Mouse (Mus musculus) lung, embryonic 14.5 days (tissue): ENCODE results near the gene Dbndd2. TPM values are rescaled to one million over a fixed set of nuclear protein-coding genes. Genes with fewer than 3 reads are reported as not detected.

Source experiments
- ATAC-seq: fragments of 200-750 bp; cut with Nextera tagmentation; 2 replicates; pipeline ENCODE4 v1.8.0; 2017; ENCODE audit warnings: mild to moderate bottlenecking, moderate TSS enrichment, moderate library complexity; ENCODE audit not compliant: insufficient read depth
- DNase-seq: peaks from one replicate; pipeline ENCODE4 v3.0.0-alpha.2; 2015
- H3K27ac ChIP-seq: fragments of 300-500 bp; sonication (generic); 2 replicates; pipeline ENCODE4 v1.5.1; 2014; ENCODE audit warnings: low read depth, mild to moderate bottlenecking, moderate library complexity
- H3K27me3 ChIP-seq: fragments of 300-500 bp; sonication (generic); 2 replicates; pipeline ENCODE4 v1.6.1; 2014; ENCODE audit warnings: low read length, control low read depth; ENCODE audit not compliant: insufficient read depth
- H3K36me3 ChIP-seq: fragments of 300-500 bp; sonication (generic); 2 replicates; pipeline ENCODE4 v1.6.1; 2014; ENCODE audit warnings: control low read depth; ENCODE audit not compliant: insufficient read depth
- H3K4me1 ChIP-seq: fragments of 300-500 bp; sonication (generic); 2 replicates; pipeline ENCODE4 v1.6.1; 2014; ENCODE audit warnings: antibody characterized with exemption, control low read depth; ENCODE audit not compliant: insufficient read depth
- H3K4me2 ChIP-seq: fragments of 300-500 bp; sonication (generic); 2 replicates; pipeline ENCODE4 v1.6.1; 2014; ENCODE audit warnings: mild to moderate bottlenecking
- H3K4me3 ChIP-seq: fragments of 300-500 bp; sonication (generic); 2 replicates; pipeline ENCODE4 v1.5.1; 2014; ENCODE audit warnings: low read depth, low read length
- H3K9ac ChIP-seq: fragments of 300-500 bp; sonication (generic); 2 replicates; pipeline ENCODE4 v1.6.1; 2014
- H3K9me3 ChIP-seq: fragments of 300-500 bp; sonication (generic); 2 replicates; pipeline ENCODE4 v1.6.1; 2016; ENCODE audit warnings: low read depth, low read length, control low read depth
- CTCF ChIP-seq: IDR thresholded peaks from 2 replicates; pipeline ENCODE4 v1.5.1; 2016; ENCODE audit warnings: antibody characterized with exemption, low read depth
- WGBS: fragments of 180-500 bp; shearing (Covaris S2); extraction: QIAGEN DNeasy Blood & Tissue Kit; methylation state at CpG from one replicate; pipeline ENCODE4 v1.1.7; 2014; 5-methylcytosine and 5-hydroxymethylcytosine counted together
- polyA plus RNA-seq: library from polyadenylated mRNA; unstranded; fragments of >200 nt; fragmentation: Nextera tagmentation; extraction: Ambion mirVana; gene quantifications from 2 replicates; pipeline ENCODE4 v1.2.1, GENCODE M21; 2014

Gene Dbndd2
- polyA plus RNA-seq, 1 experiment from 2014 or later, result 4.4 TPM

DNA sequence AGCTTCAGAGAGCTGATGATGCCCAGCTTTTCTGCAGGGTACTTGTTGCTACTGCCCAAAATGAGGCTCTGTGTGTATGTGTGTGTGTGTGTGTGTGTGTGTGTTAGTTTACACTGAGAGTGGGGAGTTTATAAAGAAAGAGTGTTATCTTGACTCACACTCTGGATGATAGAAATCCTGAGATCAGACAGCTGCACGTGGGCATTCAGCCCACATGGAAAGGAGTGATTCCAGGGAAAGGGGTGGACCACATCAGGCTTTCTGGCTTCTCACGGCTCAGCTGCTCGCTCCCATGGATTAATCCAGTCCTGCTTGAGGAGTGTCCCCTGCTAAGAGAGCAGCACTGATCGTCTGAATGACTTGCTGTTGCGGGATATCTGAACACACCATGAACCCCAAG is 56.2 kb downstream of the Dbndd2 start:
- no peak overlapping the region for H3K27ac ChIP-seq
- no peaks in the 10 kb centered on the region for H3K27me3 ChIP-seq
- DNase-seq (no peak), ATAC-seq (no peak)
- no peaks in the 10 kb centered on the region for H3K9me3 ChIP-seq
- peaks cover 4% of the 10 kb centered on the region; the same call in 1 of the 2 replicates for H3K4me1 ChIP-seq
- WGBS, result 56% methylated on average over 5 of the region's 5 CpGs
- H3K36me3 ChIP-seq, result no peaks in the 10 kb centered on the region
- H3K4me2 ChIP-seq, result no peak overlapping the region
- TF ChIP-seq CTCF, result no peak
- no peak overlapping the region for H3K9ac ChIP-seq
- H3K4me3 ChIP-seq, result no peak overlapping the region

DNA sequence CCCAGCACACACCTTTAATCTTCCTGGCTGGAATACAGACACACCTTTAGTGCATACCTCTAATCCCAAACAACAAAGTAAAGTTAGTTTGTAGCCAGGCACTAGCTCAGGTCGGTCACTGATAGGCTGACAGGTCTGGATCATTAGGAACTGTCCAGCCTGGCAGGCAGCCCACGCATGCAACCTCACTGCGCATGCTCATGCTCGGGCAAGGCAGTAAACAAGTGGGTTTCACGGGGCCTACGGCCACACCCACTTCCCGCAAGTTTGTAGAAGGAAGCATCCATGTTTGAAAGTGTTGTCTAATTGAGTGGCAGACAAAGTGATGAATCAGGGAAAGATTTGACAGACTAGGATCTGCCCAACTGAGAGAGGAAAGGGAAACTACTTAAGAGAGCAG is 56.7 kb downstream of the Dbndd2 start:
- H3K4me3 ChIP-seq, result no peak overlapping the region
- H3K4me1 ChIP-seq, result peaks cover 4% of the 10 kb centered on the region; the same call in 1 of the 2 replicates
- H3K9me3 ChIP-seq, result no peaks in the 10 kb centered on the region
- H3K9ac ChIP-seq, result no peak overlapping the region
- H3K36me3 ChIP-seq, result no peaks in the 10 kb centered on the region
- DNase-seq, result no peak
- TF ChIP-seq CTCF, result no peak
- no peak for ATAC-seq
- 71% methylated on average over 7 of the region's 7 CpGs for WGBS
- no peak overlapping the region for H3K27ac ChIP-seq
- no peak overlapping the region for H3K4me2 ChIP-seq
- no peaks in the 10 kb centered on the region for H3K27me3 ChIP-seq

Other genes with a start within 250 kb of the Dbndd2 start
- not detected in 2 replicates for gene Svs2, start 247.6 kb upstream of the Dbndd2 start, polyA plus RNA-seq
- not detected in 2 replicates for gene Svs3b, start 229.5 kb upstream of the Dbndd2 start, polyA plus RNA-seq
- gene Svs4, start 207.6 kb upstream of the Dbndd2 start, polyA plus RNA-seq, result not detected in 2 replicates
- not detected in 2 replicates for gene Svs3a, start 196.8 kb upstream of the Dbndd2 start, polyA plus RNA-seq
- gene Svs6, start 169.4 kb upstream of the Dbndd2 start, polyA plus RNA-seq, result not detected in 2 replicates
- not detected in 2 replicates for gene Svs5, start 153.4 kb upstream of the Dbndd2 start, polyA plus RNA-seq
- 0.73 and 0.86 TPM in 2 replicates for gene Slpi, start 97.0 kb upstream of the Dbndd2 start, polyA plus RNA-seq
- 4.9 and 5.1 TPM in 2 replicates for gene Rbpjl, start 83.0 kb upstream of the Dbndd2 start, polyA plus RNA-seq
- gene Matn4, start 80.9 kb upstream of the Dbndd2 start, polyA plus RNA-seq, result 5.5 and 6.7 TPM in 2 replicates
- gene Sdc4, start 42.2 kb upstream of the Dbndd2 start, polyA plus RNA-seq, result 101 and 103 TPM in 2 replicates
- gene Sys1, start 29.1 kb upstream of the Dbndd2 start, polyA plus RNA-seq, result 65.6 and 68.7 TPM in 2 replicates
- 14.4 and 14.9 TPM in 2 replicates for gene Gm20458, start 25.1 kb upstream of the Dbndd2 start, polyA plus RNA-seq
- gene Trp53tg5, start 12.4 kb upstream of the Dbndd2 start, polyA plus RNA-seq, result not detected in 2 replicates
- gene Pigt, start 11.4 kb downstream of the Dbndd2 start, polyA plus RNA-seq, result 70.1 and 71.0 TPM in 2 replicates
- 280 and 282 TPM in 2 replicates for gene Wfdc2, start 76.3 kb downstream of the Dbndd2 start, polyA plus RNA-seq
- not detected in 2 replicates for gene Spint3, start 87.4 kb downstream of the Dbndd2 start, polyA plus RNA-seq
- gene Wfdc6a, start 99.3 kb downstream of the Dbndd2 start, polyA plus RNA-seq, result 0.65 and 0.95 TPM in 2 replicates
- not detected in 2 replicates for gene Eppin, start 107.5 kb downstream of the Dbndd2 start, polyA plus RNA-seq
- gene Wfdc6b, start 127.4 kb downstream of the Dbndd2 start, polyA plus RNA-seq, result not detected in 2 replicates
- gene Wfdc8, start 127.5 kb downstream of the Dbndd2 start, polyA plus RNA-seq, result not detected in 2 replicates
- not detected in 2 replicates for gene Wfdc16, start 152.7 kb downstream of the Dbndd2 start, polyA plus RNA-seq
- not detected in 2 replicates for gene Wfdc10, start 169.9 kb downstream of the Dbndd2 start, polyA plus RNA-seq
- not detected in 2 replicates for gene Wfdc9, start 170.5 kb downstream of the Dbndd2 start, polyA plus RNA-seq
- gene Wfdc11, start 188.0 kb downstream of the Dbndd2 start, polyA plus RNA-seq, result not detected in 2 replicates
- gene Wfdc13, start 199.0 kb downstream of the Dbndd2 start, polyA plus RNA-seq, result not detected in 2 replicates
- not detected in 2 replicates for gene Spint4, start 212.4 kb downstream of the Dbndd2 start, polyA plus RNA-seq
- not detected in 2 replicates for gene Spint5, start 229.2 kb downstream of the Dbndd2 start, polyA plus RNA-seq